Mouse (Mus musculus) forebrain, postnatal 0 days (tissue): ENCODE data around the gene Adam12. TPM values are rescaled to one million over a fixed set of nuclear protein-coding genes. Genes with fewer than 3 reads are reported as not detected.

Experiments used
- ATAC-seq: fragments of 200-750 bp; cut with Nextera tagmentation; 2 replicates; pipeline ENCODE4 v1.8.0; 2017; ENCODE audit warnings: mild to moderate bottlenecking, moderate library complexity
- DNase-seq: peaks from one replicate; pipeline ENCODE4 v3.0.0-alpha.2; 2015
- H3K27ac ChIP-seq: fragments of 300-500 bp; sonication (generic); 2 replicates; pipeline ENCODE4 v1.5.1; 2014; ENCODE audit warnings: low read depth, mild to moderate bottlenecking, antibody characterized with exemption, low read length, moderate library complexity, mixed read lengths
- H3K27me3 ChIP-seq: fragments of 300-500 bp; sonication (generic); 2 replicates; pipeline ENCODE4 v1.6.1; 2014; ENCODE audit warnings: mild to moderate bottlenecking, low read length, mixed read lengths; ENCODE audit not compliant: insufficient read depth
- H3K36me3 ChIP-seq: fragments of 300-500 bp; sonication (generic); 2 replicates; pipeline ENCODE4 v1.6.1; 2014; ENCODE audit warnings: mild to moderate bottlenecking, moderate library complexity; ENCODE audit not compliant: insufficient read depth
- H3K4me1 ChIP-seq: fragments of 300-500 bp; sonication (generic); 2 replicates; pipeline ENCODE4 v1.6.1; 2014; ENCODE audit warnings: antibody characterized with exemption; ENCODE audit not compliant: insufficient read depth
- H3K4me2 ChIP-seq: fragments of 300-500 bp; sonication (generic); 2 replicates; pipeline ENCODE4 v1.6.1; 2014; ENCODE audit warnings: low read depth, mild to moderate bottlenecking, moderate library complexity
- H3K4me3 ChIP-seq: fragments of 300-500 bp; sonication (generic); 2 replicates; pipeline ENCODE4 v1.5.1; 2014; ENCODE audit warnings: low read depth, low read length, mixed read lengths
- H3K9ac ChIP-seq: fragments of 300-500 bp; sonication (generic); 2 replicates; pipeline ENCODE4 v1.6.1; 2014; ENCODE audit warnings: mild to moderate bottlenecking
- H3K9me3 ChIP-seq: fragments of 300-500 bp; sonication (generic); 2 replicates; pipeline ENCODE4 v1.6.1; 2016; ENCODE audit warnings: low read length
- CTCF ChIP-seq: sonication (generic); IDR thresholded peaks from 2 replicates; pipeline ENCODE4 v1.5.1; 2016; ENCODE audit warnings: antibody characterized with exemption, control low read depth, low read depth
- WGBS: fragments of 180-500 bp; shearing (Covaris S2); extraction: QIAGEN DNeasy Blood & Tissue Kit; methylation state at CpG from one replicate; pipeline ENCODE4 v1.1.7; 2014; 5-methylcytosine and 5-hydroxymethylcytosine counted together
- polyA plus RNA-seq: library from polyadenylated mRNA; unstranded; fragments of >200 nt; fragmentation: Nextera tagmentation; extraction: Ambion mirVana; gene quantifications from 2 replicates; pipeline ENCODE4 v1.2.1, GENCODE M21; 2015
- total RNA-seq: library from RNA; depleted of rRNA; stranded (reverse); fragments of >200 nt; gene quantifications from 2 replicates; pipeline ENCODE4 v1.2.3, GENCODE M21; 2014

Gene Adam12
- total and polyA plus RNA-seq, 2 experiments from 2014 or later, result 1.9 to 13.3 TPM

DNA sequence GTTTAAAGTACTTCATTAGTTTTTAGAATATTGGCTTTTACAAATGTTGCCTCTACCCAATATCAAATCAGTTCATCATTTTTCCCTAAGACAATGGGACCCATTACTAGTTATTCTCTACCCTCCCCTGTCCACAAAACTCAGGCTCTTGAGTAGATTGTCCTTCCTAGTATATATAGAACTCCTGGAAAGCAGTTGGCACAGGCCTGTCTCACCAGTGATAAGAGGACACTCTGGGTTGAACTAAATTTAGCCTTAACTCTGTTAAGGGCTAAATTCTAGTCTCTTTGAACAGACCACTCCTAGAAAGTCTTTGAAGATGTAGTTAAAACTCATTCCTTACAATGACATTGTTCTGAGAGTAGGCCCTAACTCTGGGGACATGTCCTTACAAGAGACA is 241.0 kb downstream of the Adam12 start:
- no peak overlapping the region for H3K4me2 ChIP-seq
- no peaks in the 10 kb centered on the region for H3K4me1 ChIP-seq
- H3K9me3 ChIP-seq, result no peaks in the 10 kb centered on the region
- ATAC-seq (no peak), DNase-seq (no peak)
- no peak overlapping the region for H3K9ac ChIP-seq
- no peaks in the 10 kb centered on the region for H3K27me3 ChIP-seq
- TF ChIP-seq CTCF, result no peak
- no peak overlapping the region for H3K27ac ChIP-seq
- H3K36me3 ChIP-seq, result no peaks in the 10 kb centered on the region
- no peak overlapping the region for H3K4me3 ChIP-seq

DNA sequence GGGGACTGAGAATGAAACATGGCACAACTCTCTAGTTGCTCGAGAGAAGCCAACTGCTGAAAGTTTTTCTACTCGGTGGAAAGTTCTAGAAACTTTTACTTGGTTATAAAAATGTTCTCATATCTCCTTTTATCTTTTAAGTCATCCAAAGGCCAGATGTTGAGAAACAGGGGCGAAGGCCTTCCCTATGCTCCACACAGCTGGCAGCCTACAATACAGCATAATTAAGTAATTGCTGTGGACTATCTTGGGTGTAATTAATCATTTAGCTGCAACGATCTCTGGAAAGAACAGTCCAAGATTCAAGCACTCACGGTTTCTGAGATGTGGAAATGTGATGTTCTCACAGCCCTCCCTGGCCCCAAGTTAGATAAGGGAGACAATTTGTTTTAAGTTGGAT is 243.6 kb downstream of the Adam12 start:
- Histone ChIP-seq H3K9me3 (no peaks in the 10 kb centered on the region), H3K27me3 (no peaks in the 10 kb centered on the region), H3K4me1 (no peaks in the 10 kb centered on the region), H3K4me2 (no peak overlapping the region), H3K9ac (no peak overlapping the region), H3K27ac (no peak overlapping the region), H3K4me3 (no peak overlapping the region), H3K36me3 (no peaks in the 10 kb centered on the region)
- no peak for TF ChIP-seq CTCF
- no peak for ATAC-seq
- 82% methylated on average over 5 of the region's 5 CpGs for WGBS
- DNase-seq, result no peak

- TF ChIP-seq CTCF, result no peak
- DNase-seq, result no peak
- no peaks in the 10 kb centered on the region for H3K27me3 ChIP-seq
- no peak overlapping the region for H3K4me3 ChIP-seq
- H3K4me2 ChIP-seq, result no peak overlapping the region
- H3K9ac ChIP-seq, result no peak overlapping the region
- no peaks in the 10 kb centered on the region for H3K4me1 ChIP-seq
- H3K9me3 ChIP-seq, result no peaks in the 10 kb centered on the region
- WGBS, result 78% methylated on average over 4 of the region's 4 CpGs
- no peak for ATAC-seq
- H3K36me3 ChIP-seq, result no peaks in the 10 kb centered on the region
- H3K27ac ChIP-seq, result no peak overlapping the region
Observed at GRCm38 (mm10) chr7:133986201-133986600, 245.7 kb downstream of the Adam12 start.

GRCm38 (mm10) chr7:133985648-133986047 is 246.3 kb downstream of the Adam12 start:
- no peak for TF ChIP-seq CTCF
- Histone ChIP-seq H3K4me1 (no peaks in the 10 kb centered on the region), H3K27me3 (no peaks in the 10 kb centered on the region), H3K4me3 (no peak overlapping the region), H3K9me3 (no peaks in the 10 kb centered on the region), H3K27ac (no peak overlapping the region), H3K36me3 (no peaks in the 10 kb centered on the region), H3K4me2 (no peak overlapping the region), H3K9ac (no peak overlapping the region)
- WGBS, result 89% methylated on average over 1 of the region's 1 CpGs
- DNase-seq (no peak), ATAC-seq (no peak)

DNA sequence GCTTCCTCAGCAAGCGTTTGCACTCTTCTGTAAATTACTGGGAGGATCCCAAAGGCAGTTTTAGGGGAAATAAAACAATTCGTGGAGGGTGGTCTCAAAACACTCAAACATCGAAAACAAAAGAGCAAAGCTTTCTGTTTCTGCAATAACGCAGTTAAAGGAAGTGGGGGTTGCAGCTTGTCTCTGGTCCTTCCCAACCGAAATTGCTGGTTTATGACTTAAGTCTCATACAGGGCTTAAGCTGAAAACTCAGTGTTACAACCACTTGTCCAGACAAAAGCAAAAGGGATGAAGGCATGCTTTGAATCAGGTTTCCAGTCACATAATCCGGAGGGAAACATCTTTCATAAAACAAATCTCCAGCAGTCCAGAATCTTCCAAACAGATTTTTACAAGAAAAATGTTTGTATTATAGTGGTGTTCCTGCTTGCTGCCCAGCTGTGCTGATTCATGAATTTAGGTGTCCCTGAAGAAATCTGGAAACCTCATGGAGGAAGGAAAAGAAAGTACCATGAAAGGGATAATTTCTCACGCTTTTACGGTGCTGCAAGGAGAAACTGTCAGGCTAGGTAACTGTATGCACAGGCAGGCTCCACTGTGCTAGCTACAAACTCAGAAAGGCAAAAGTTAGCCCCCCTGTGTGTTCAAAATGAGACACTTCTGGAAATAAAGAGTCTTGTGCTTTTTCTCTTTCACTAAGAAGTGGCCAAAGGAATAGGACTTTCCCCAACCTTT is 255.4 kb downstream of the Adam12 start:
- Histone ChIP-seq H3K9me3 (no peaks in the 10 kb centered on the region), H3K27ac (no peak overlapping the region), H3K27me3 (no peaks in the 10 kb centered on the region), H3K36me3 (no peaks in the 10 kb centered on the region), H3K4me3 (no peak overlapping the region), H3K9ac (no peak overlapping the region), H3K4me2 (no peak overlapping the region), H3K4me1 (no peaks in the 10 kb centered on the region)
- no peak for DNase-seq
- no peak for ATAC-seq
- WGBS, result 53% methylated on average over 8 of the region's 8 CpGs
- no peak for TF ChIP-seq CTCF

DNA sequence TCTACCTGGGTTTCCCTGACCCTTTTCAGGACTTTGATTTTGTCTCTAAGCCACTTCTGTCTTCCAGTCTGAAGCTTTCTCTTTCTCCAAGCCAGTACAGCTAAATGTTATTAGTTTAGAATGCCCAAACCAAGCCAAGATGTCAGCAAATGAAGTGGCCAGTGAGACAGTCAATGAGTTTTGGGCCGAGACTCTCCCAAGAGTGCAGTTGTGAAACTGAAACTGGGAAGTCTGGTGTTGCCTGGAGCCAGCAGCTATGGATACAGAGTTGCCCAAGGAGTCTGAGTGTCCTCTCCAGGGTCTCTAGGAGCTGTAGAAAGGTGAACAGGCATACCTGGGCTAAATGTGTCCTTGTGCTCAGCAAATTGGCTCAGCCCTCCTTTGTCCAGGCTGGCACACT is 260.9 kb downstream of the Adam12 start:
- Histone ChIP-seq H3K27ac (no peak overlapping the region), H3K4me2 (no peak overlapping the region), H3K27me3 (no peaks in the 10 kb centered on the region), H3K4me1 (no peaks in the 10 kb centered on the region), H3K36me3 (no peaks in the 10 kb centered on the region), H3K9ac (no peak overlapping the region), H3K4me3 (no peak overlapping the region), H3K9me3 (no peaks in the 10 kb centered on the region)
- 87% methylated on average over 1 of the region's 1 CpGs for WGBS
- ATAC-seq (no peak), DNase-seq (no peak)
- TF ChIP-seq CTCF, result no peak

DNA sequence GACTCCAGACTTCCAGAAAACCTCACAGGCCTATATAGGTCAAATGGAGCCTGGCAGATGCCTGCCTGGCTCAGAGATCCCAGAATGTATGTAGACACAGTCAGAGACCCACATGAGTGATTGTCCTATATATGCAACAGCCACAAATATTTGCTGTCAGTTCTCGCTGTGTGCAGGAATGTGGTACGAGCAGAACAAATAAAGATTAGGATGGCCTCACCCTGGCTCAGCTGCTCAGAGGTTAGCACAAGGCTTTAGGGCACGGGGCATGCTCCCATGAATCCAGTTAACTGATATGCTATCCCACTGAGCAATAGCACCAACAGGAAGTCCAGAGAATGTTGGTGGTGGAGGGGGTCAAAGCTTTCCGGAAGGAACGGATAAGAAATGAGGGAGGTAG is 261.5 kb downstream of the Adam12 start:
- Histone ChIP-seq H3K27ac (no peak overlapping the region), H3K36me3 (no peaks in the 10 kb centered on the region), H3K27me3 (no peaks in the 10 kb centered on the region), H3K9me3 (no peaks in the 10 kb centered on the region), H3K9ac (no peak overlapping the region), H3K4me3 (no peak overlapping the region), H3K4me1 (no peaks in the 10 kb centered on the region), H3K4me2 (no peak overlapping the region)
- ATAC-seq (no peak), DNase-seq (no peak)
- TF ChIP-seq CTCF, result no peak
- 89% methylated on average over 5 of the region's 5 CpGs for WGBS
